Mouse (Mus musculus): ENCODE data around the gene Crb3. TPM values are rescaled to one million over a fixed set of nuclear protein-coding genes. Genes with fewer than 3 reads are reported as not detected.

Crb3 gene
- total and polyA plus RNA-seq, 3 experiments, result 0.63 to 1.8 (median 1.1) TPM

GRCm38 (mm10) chr17:57105181-57106034, 46.5 kb downstream of the Crb3 start, which contains the start of gene Tnfsf9:
Tnfsf9 (plus strand) TSS chr17:57105325.
- DNase-seq, result peak; percentile 40

GRCm38 (mm10) chr17:57106035-57106368, 47.1 kb downstream of the Crb3 start:
- DNase-seq, result no peak

- no peak for DNase-seq
Measured at GRCm38 (mm10) chr17:57107064-57107463, 48.2 kb downstream of the Crb3 start.

GRCm38 (mm10) chr17:57108040-57108665, 49.2 kb downstream of the Crb3 start:
- no peak for DNase-seq

- peak; percentile 22 for DNase-seq
Measured at GRCm38 (mm10) chr17:57108666-57109171, 49.8 kb downstream of the Crb3 start.

GRCm38 (mm10) chr17:57110005-57110404, 51.1 kb downstream of the Crb3 start:
- no peak for DNase-seq

- DNase-seq, result peak; percentile 38
Measured at GRCm38 (mm10) chr17:57112768-57113474, 54.0 kb downstream of the Crb3 start.

Other genes with a start within 250 kb of the Crb3 start
- gene Rfx2, start 228.1 kb upstream of the Crb3 start, total RNA-seq (2021), result 1 to 10 TPM; 5.7 to 7.8 TPM
- 12.3 and 13.4 TPM in 2 replicates for gene Rfx2, start 228.1 kb upstream of the Crb3 start, polyA plus RNA-seq (2012; rRNA removed)
- under 1 TPM; 0.20 to 0.59 TPM for gene Acsbg2, start 184.7 kb upstream of the Crb3 start, total RNA-seq (2021)
- gene Acsbg2, start 184.7 kb upstream of the Crb3 start, polyA plus RNA-seq (2012; rRNA removed), result 0.09 and 0.11 TPM in 2 replicates
- 1 to 10 TPM; 2.7 to 5.1 TPM for gene 1700061G19Rik, start 183.6 kb upstream of the Crb3 start, total RNA-seq (2021)
- 0.07 and 0.13 TPM in 2 replicates for gene 1700061G19Rik, start 183.6 kb upstream of the Crb3 start, polyA plus RNA-seq (2012; rRNA removed)
- 10 to 100 TPM; 32.9 to 46.8 TPM for gene Mllt1, start 123.7 kb upstream of the Crb3 start, total RNA-seq (2021)
- 54.8 and 55.0 TPM in 2 replicates for gene Mllt1, start 123.7 kb upstream of the Crb3 start, polyA plus RNA-seq (2012; rRNA removed)
- gene Acer1, start 77.0 kb upstream of the Crb3 start, total RNA-seq (2021), result under 1 TPM in 1 of 2 experiments, not detected in 1; 0.23 TPM
- 0.42 and 0.51 TPM in 2 replicates for gene Acer1, start 77.0 kb upstream of the Crb3 start, polyA plus RNA-seq (2012; rRNA removed)
- 100 to 1,000 TPM; 118 to 140 TPM for gene Clpp, start 68.8 kb upstream of the Crb3 start, total RNA-seq (2021)
- gene Clpp, start 68.8 kb upstream of the Crb3 start, polyA plus RNA-seq (2012; rRNA removed), result 378 and 412 TPM in 2 replicates
- gene Alkbh7, start 61.8 kb upstream of the Crb3 start, total RNA-seq (2021), result 10 to 100 TPM; 58.3 to 81.0 TPM
- 182 and 186 TPM in 2 replicates for gene Alkbh7, start 61.8 kb upstream of the Crb3 start, polyA plus RNA-seq (2012; rRNA removed)
- gene Pspn, start 59.1 kb upstream of the Crb3 start, total RNA-seq (2021), result not detected
- gene Pspn, start 59.1 kb upstream of the Crb3 start, polyA plus RNA-seq (2012; rRNA removed), result 1.9 TPM in 2 replicates
- gene Gtf2f1, start 47.8 kb upstream of the Crb3 start, total RNA-seq (2021), result 10 to 100 TPM; 55.8 to 57.3 TPM
- 23.8 and 28.5 TPM in 2 replicates for gene Gtf2f1, start 47.8 kb upstream of the Crb3 start, polyA plus RNA-seq (2012; rRNA removed)
- gene Gm17949, start 47.6 kb upstream of the Crb3 start, total RNA-seq (2021), result not detected
- not detected in 2 replicates for gene Gm17949, start 47.6 kb upstream of the Crb3 start, polyA plus RNA-seq (2012; rRNA removed)
- 10 to 100 TPM; 76.9 to 88.8 TPM for gene Khsrp, start 27.6 kb upstream of the Crb3 start, total RNA-seq (2021)
- 145 and 160 TPM in 2 replicates for gene Khsrp, start 27.6 kb upstream of the Crb3 start, polyA plus RNA-seq (2012; rRNA removed)
- gene Slc25a41, start 17.5 kb upstream of the Crb3 start, total RNA-seq (2021), result not detected
- 0.18 TPM in 1 of 2 replicates, not detected in the other for gene Slc25a41, start 17.5 kb upstream of the Crb3 start, polyA plus RNA-seq (2012; rRNA removed)
- 10 to 100 TPM; 75.8 to 87.5 TPM for gene Slc25a23, start 758 bp downstream of the Crb3 start, total RNA-seq (2021)
- gene Slc25a23, start 758 bp downstream of the Crb3 start, polyA plus RNA-seq (2012; rRNA removed), result 72.0 and 94.5 TPM in 2 replicates
- gene Dennd1c, start 19.4 kb downstream of the Crb3 start, total RNA-seq (2021), result 1 to 10 TPM; 1.8 TPM
- 2.8 and 3.3 TPM in 2 replicates for gene Dennd1c, start 19.4 kb downstream of the Crb3 start, polyA plus RNA-seq (2012; rRNA removed)
- gene Tubb4a, start 28.7 kb downstream of the Crb3 start, total RNA-seq (2021), result 1 to 10 TPM; 5.7 to 7.7 TPM
- 3.1 and 3.8 TPM in 2 replicates for gene Tubb4a, start 28.7 kb downstream of the Crb3 start, polyA plus RNA-seq (2012; rRNA removed)
- gene Tnfsf9, start 46.2 kb downstream of the Crb3 start, total RNA-seq (2021), result under 1 TPM; 0.45 to 0.72 TPM
- 1.2 and 1.8 TPM in 2 replicates for gene Tnfsf9, start 46.2 kb downstream of the Crb3 start, polyA plus RNA-seq (2012; rRNA removed)
- gene Cd70, start 90.7 kb downstream of the Crb3 start, total RNA-seq (2021), result not detected
- gene Cd70, start 90.7 kb downstream of the Crb3 start, polyA plus RNA-seq (2012; rRNA removed), result not detected in 2 replicates
- gene Tnfsf14, start 135.1 kb downstream of the Crb3 start, total RNA-seq (2021), result under 1 TPM in 1 of 2 experiments, not detected in 1; 0.21 TPM
- 0.26 and 0.44 TPM in 2 replicates for gene Tnfsf14, start 135.1 kb downstream of the Crb3 start, polyA plus RNA-seq (2012; rRNA removed)
- 1,000 to 10,000 TPM in 1 of 2 experiments, 100 to 1,000 TPM in 1; 382 to 3,178 TPM for gene C3, start 169.0 kb downstream of the Crb3 start, total RNA-seq (2021)
- gene C3, start 169.0 kb downstream of the Crb3 start, polyA plus RNA-seq (2012; rRNA removed), result 222 and 767 TPM in 2 replicates
- 10 to 100 TPM; 85.1 to 89.5 TPM for gene Gpr108, start 189.3 kb downstream of the Crb3 start, total RNA-seq (2021)
- gene Gpr108, start 189.3 kb downstream of the Crb3 start, polyA plus RNA-seq (2012; rRNA removed), result 79.7 and 82.5 TPM in 2 replicates
- gene Trip10, start 190.3 kb downstream of the Crb3 start, total RNA-seq (2021), result 10 to 100 TPM; 44.5 to 51.5 TPM
- gene Trip10, start 190.3 kb downstream of the Crb3 start, polyA plus RNA-seq (2012; rRNA removed), result 25.2 and 28.2 TPM in 2 replicates
- gene Vav1, start 220.0 kb downstream of the Crb3 start, total RNA-seq (2021), result 1 to 10 TPM; 2.0 to 4.3 TPM
- 1.1 and 1.3 TPM in 2 replicates for gene Vav1, start 220.0 kb downstream of the Crb3 start, polyA plus RNA-seq (2012; rRNA removed)

All from adrenal gland, adult 2 months (tissue).